Mouse (Mus musculus) forebrain, embryonic 15.5 days (tissue): Measurements from ENCODE around the gene Arhgap9. TPM values are rescaled to one million over a fixed set of nuclear protein-coding genes. Genes with fewer than 3 reads are reported as not detected.

Experiments used
- ATAC-seq: fragments of 200-750 bp; cut with Nextera tagmentation; replicated peaks from 2 replicates; pipeline ENCODE4 v1.8.0; 2017; ENCODE audit warnings: mild to moderate bottlenecking, moderate TSS enrichment, moderate library complexity
- H3K27ac ChIP-seq: fragments of 300-500 bp; sonication (generic); replicated peaks from 2 replicates; pipeline ENCODE4 v1.5.1; 2015; ENCODE audit warnings: mild to moderate bottlenecking, inconsistent platforms
- H3K27me3 ChIP-seq: fragments of 300-500 bp; sonication (generic); 2 replicates; pipeline ENCODE4 v1.6.1; 2015; ENCODE audit warnings: inconsistent platforms
- H3K36me3 ChIP-seq: fragments of 300-500 bp; sonication (generic); 2 replicates; pipeline ENCODE4 v1.6.1; 2015; ENCODE audit warnings: mild to moderate bottlenecking, inconsistent platforms
- H3K4me1 ChIP-seq: fragments of 300-500 bp; sonication (generic); 2 replicates; pipeline ENCODE4 v1.6.1; 2015; ENCODE audit warnings: inconsistent platforms
- H3K4me2 ChIP-seq: fragments of 300-500 bp; sonication (generic); replicated peaks from 2 replicates; pipeline ENCODE4 v1.6.1; 2015; ENCODE audit warnings: mild to moderate bottlenecking, inconsistent platforms
- H3K4me3 ChIP-seq: fragments of 300-500 bp; sonication (generic); 2 replicates; pipeline ENCODE4 v1.5.1; 2015; ENCODE audit warnings: mild to moderate bottlenecking, inconsistent platforms
- H3K9ac ChIP-seq: fragments of 300-500 bp; sonication (generic); replicated peaks from 2 replicates; pipeline ENCODE4 v1.6.1; 2015; ENCODE audit warnings: mild to moderate bottlenecking, inconsistent platforms
- H3K9me3 ChIP-seq: fragments of 300-500 bp; sonication (generic); 2 replicates; pipeline ENCODE4 v1.6.1; 2016; ENCODE audit warnings: inconsistent platforms
- WGBS: fragments of 180-500 bp; shearing (Covaris S2); methylation state at CpG from one replicate; pipeline ENCODE4 v1.1.7; 2015; ENCODE audit warnings: mixed read lengths; 5-methylcytosine and 5-hydroxymethylcytosine counted together
- polyA plus RNA-seq: library from polyadenylated mRNA; unstranded; fragments of >200 nt; fragmentation: Nextera tagmentation; extraction: Ambion mirVana; gene quantifications from 2 replicates; pipeline ENCODE4 v1.2.1, GENCODE M21; 2015

Arhgap9 gene
- polyA plus RNA-seq: 0.62 and 1.1 TPM in 2 replicates

- Histone ChIP-seq H3K4me1 (peaks cover 9% of the 10 kb centered on the region), H3K4me2 (no peak within 1 kb of the TSS), H3K36me3 (no peaks in the 10 kb centered on the region), H3K27ac (no peak within 1 kb of the TSS), H3K9me3 (no peaks in the 10 kb centered on the region), H3K9ac (no peak within 1 kb of the TSS), H3K4me3 (no peak within 1 kb of the TSS), H3K27me3 (peaks cover 31% of the 10 kb centered on the region)
- no peak for ATAC-seq
- WGBS: 62% methylated on average over 3 of the region's 3 CpGs
Measured at GRCm38 (mm10) chr10:127321621-127322020, at the start of gene Arhgap9. Gene Arhgap9 (plus strand): TSS chr10:127321964.

DNA sequence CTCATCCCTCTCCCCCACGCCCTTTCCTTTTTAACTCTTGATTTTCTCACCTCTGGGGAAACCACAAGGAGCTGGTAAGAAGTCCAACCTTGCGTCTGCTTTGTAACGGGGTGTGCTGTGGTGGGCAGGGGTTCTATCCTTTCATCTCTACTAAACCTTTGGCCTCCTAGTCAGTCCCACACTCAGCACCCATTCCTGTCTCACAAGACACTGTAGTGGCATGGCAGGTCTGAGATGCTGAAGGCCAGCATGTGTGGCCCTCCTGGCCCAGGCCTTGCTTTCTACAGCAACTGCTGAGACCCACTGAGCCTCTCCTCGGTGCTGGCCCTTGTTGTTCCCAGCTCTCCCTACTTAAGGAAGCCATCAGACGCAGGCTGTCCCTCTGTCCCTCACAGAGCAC lies 49.4 kb upstream of the Arhgap9 start:
- peaks cover 27% of the 10 kb centered on the region for H3K4me1 ChIP-seq
- H3K27me3 ChIP-seq: no peaks in the 10 kb centered on the region
- no peak overlapping the region for H3K9ac ChIP-seq
- WGBS: 86% methylated on average over 5 of the region's 5 CpGs
- peaks cover 78% of the 10 kb centered on the region for H3K36me3 ChIP-seq
- H3K4me2 ChIP-seq: no peak overlapping the region
- no peaks in the 10 kb centered on the region for H3K9me3 ChIP-seq
- no peak overlapping the region for H3K4me3 ChIP-seq
- no peak for ATAC-seq
- H3K27ac ChIP-seq: no peak overlapping the region

DNA sequence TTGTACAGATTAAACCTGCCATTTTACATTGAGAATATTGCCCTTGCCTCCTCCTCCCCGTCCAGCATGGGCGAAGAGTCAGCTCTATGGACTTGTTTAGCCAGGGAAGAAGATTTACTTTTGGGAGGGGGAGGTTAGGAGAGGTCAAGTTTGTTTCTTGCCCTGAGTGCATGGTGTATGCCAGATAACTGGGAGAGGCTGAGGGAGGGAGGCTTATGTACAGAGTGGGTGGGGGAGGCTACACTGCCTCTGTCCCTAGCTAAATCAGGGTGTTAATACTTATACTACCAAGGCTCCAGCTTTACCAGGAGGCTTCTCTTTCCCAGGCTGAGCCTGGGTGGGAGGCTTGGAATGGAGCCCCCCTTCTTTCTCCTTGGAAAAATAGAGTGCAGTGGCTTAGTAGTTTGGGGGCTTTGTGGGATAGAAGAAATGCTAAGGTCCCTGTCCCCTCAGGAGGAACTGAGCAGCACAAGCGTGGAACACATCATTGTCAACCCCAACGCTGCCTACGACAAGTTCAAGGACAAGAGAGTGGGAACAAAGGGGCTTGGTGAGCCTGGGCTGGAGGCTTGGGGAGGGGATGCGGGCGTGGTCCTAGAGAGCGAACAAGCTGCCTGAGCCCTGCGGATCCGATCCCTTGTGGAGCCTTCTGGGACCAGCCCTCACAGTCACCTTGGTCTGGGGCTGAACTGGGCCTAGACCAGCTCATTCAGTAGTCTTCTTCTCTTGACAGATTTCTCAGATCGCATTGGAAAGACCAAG lies 47.3 kb upstream of the Arhgap9 start:
- Histone ChIP-seq H3K4me2 (no peak overlapping the region), H3K27ac (no peak overlapping the region), H3K27me3 (no peaks in the 10 kb centered on the region), H3K9me3 (no peaks in the 10 kb centered on the region), H3K36me3 (peaks cover 86% of the 10 kb centered on the region), H3K9ac (no peak overlapping the region), H3K4me3 (no peak overlapping the region), H3K4me1 (peaks cover 7% of the 10 kb centered on the region; the same call in 1 of the 2 replicates)
- 88% methylated on average over 11 of the region's 11 CpGs for WGBS
- no peak for ATAC-seq

- no peak overlapping the region for H3K9ac ChIP-seq
- H3K4me1 ChIP-seq: no peaks in the 10 kb centered on the region
- no peaks in the 10 kb centered on the region for H3K9me3 ChIP-seq
- peaks cover 95% of the 10 kb centered on the region for H3K36me3 ChIP-seq
- no peaks in the 10 kb centered on the region for H3K27me3 ChIP-seq
- H3K27ac ChIP-seq: no peak overlapping the region
- H3K4me2 ChIP-seq: no peak overlapping the region
- 93% methylated on average over 2 of the region's 2 CpGs for WGBS
- no peak for ATAC-seq
- H3K4me3 ChIP-seq: no peak overlapping the region
Measured at GRCm38 (mm10) chr10:127279730-127280129, 42.0 kb upstream of the Arhgap9 start.

GRCm38 (mm10) chr10:127281316-127281715 lies 40.4 kb upstream of the Arhgap9 start:
- Histone ChIP-seq H3K4me2 (no peak overlapping the region), H3K27me3 (no peaks in the 10 kb centered on the region), H3K36me3 (peaks cover 91% of the 10 kb centered on the region), H3K4me1 (peaks cover 8% of the 10 kb centered on the region), H3K9ac (no peak overlapping the region), H3K9me3 (no peaks in the 10 kb centered on the region), H3K27ac (no peak overlapping the region), H3K4me3 (no peak overlapping the region)
- WGBS: 83% methylated on average over 8 of the region's 8 CpGs
- ATAC-seq: no peak

DNA sequence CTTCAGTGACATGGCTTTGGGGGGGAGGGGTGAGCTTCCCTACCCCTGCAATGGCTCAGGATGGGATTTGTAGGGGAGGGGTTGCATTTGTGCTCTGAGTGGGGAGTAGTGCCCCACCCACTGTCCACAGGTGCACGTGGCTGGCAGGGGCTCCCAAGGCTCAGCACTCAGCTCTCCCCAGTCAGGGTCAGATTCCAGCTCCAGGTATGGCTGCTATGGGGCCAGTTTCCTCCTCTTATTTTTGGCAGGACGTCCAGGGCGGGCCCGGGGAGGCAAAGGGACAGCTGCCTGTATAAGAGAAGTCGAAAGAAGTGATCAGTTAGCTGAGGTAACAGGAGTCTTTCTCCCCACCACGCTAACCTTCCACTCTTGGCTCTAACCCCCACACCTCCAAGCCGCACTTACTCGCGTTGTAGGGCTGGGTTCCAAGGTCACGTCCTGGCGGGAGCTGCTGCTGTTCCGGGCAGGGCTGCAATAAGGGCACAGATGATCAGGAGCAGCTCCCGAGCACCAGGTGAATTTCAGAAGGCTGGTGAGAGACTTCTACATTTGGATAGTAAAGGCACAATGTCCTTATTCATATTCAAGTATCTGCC lies 39.0 kb upstream of the Arhgap9 start:
- Histone ChIP-seq H3K9ac (no peak overlapping the region), H3K27ac (no peak overlapping the region), H3K36me3 (peaks cover 80% of the 10 kb centered on the region), H3K4me3 (no peak overlapping the region), H3K9me3 (no peaks in the 10 kb centered on the region), H3K4me1 (peaks cover 22% of the 10 kb centered on the region), H3K27me3 (no peaks in the 10 kb centered on the region), H3K4me2 (no peak overlapping the region)
- 85% methylated on average over 13 of the region's 13 CpGs for WGBS
- no peak for ATAC-seq

- Histone ChIP-seq H3K9ac (no peak overlapping the region), H3K4me1 (peaks cover 27% of the 10 kb centered on the region)
- 86% methylated on average over 7 of the region's 7 CpGs for WGBS
Measured at GRCm38 (mm10) chr10:127284105-127284622, 37.6 kb upstream of the Arhgap9 start.

GRCm38 (mm10) chr10:127284724-127285500 lies 36.9 kb upstream of the Arhgap9 start:
- Histone ChIP-seq H3K4me1 (peaks cover 35% of the 10 kb centered on the region), H3K9me3 (no peaks in the 10 kb centered on the region), H3K27me3 (no peaks in the 10 kb centered on the region), H3K9ac (no peak overlapping the region), H3K4me2 (no peak overlapping the region), H3K4me3 (no peak overlapping the region), H3K27ac (no peak overlapping the region), H3K36me3 (peaks cover 61% of the 10 kb centered on the region)
- 73% methylated on average over 10 of the region's 11 CpGs for WGBS
- ATAC-seq: no peak

More at GRCm38 (mm10) chr10:127284105-127284622, 37.6 kb upstream of the Arhgap9 start:
- H3K27ac ChIP-seq: no peak overlapping the region
- no peak overlapping the region for H3K4me2 ChIP-seq
- H3K27me3 ChIP-seq: no peaks in the 10 kb centered on the region
- no peak overlapping the region for H3K4me3 ChIP-seq
- H3K36me3 ChIP-seq: peaks cover 67% of the 10 kb centered on the region
- H3K9me3 ChIP-seq: no peaks in the 10 kb centered on the region
- ATAC-seq: no peak

DNA sequence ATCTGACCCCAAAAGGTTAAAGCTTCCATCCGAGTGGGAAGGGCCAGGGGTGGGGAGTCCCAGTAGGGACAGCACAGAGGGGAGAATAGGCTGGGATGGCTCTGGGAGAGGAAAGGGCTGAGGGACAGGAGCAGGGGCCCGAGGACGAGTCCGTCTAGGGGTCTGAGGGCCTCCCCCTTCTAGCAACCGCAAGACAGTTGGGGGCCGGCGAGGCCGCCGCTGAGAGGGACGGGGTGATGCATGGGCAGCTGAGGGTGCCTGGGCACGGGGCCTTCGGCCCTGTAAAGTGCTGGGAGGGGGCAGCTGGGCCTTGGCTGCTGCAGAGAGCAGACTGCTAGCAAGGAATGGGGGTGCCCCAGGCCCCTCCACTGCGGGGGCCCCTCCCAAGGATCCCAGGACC lies 36.1 kb upstream of the Arhgap9 start:
- peaks cover 54% of the 10 kb centered on the region for H3K36me3 ChIP-seq
- WGBS: 71% methylated on average over 11 of the region's 13 CpGs

GRCm38 (mm10) chr10:127286194-127286593 lies 35.6 kb upstream of the Arhgap9 start:
- H3K27ac ChIP-seq: no peak overlapping the region
- H3K9ac ChIP-seq: 0 out of 2 replicates have a peak overlapping the region, but pooled peaks have one; percentile 22
- no peak for ATAC-seq
- H3K4me2 ChIP-seq: peak overlapping the region; percentile 91; the same call in 1 of the 2 replicates
- no peaks in the 10 kb centered on the region for H3K9me3 ChIP-seq
- peaks cover 40% of the 10 kb centered on the region for H3K4me1 ChIP-seq
- H3K4me3 ChIP-seq: no peak overlapping the region
- 74% methylated on average over 7 of the region's 7 CpGs for WGBS
- H3K36me3 ChIP-seq: peaks cover 49% of the 10 kb centered on the region
- H3K27me3 ChIP-seq: no peaks in the 10 kb centered on the region

More for the DNA sequence above, 36.1 kb upstream of the Arhgap9 start:
- no peak overlapping the region for H3K27ac ChIP-seq
- peaks cover 37% of the 10 kb centered on the region for H3K4me1 ChIP-seq
- no peaks in the 10 kb centered on the region for H3K9me3 ChIP-seq
- no peaks in the 10 kb centered on the region for H3K27me3 ChIP-seq
- no peak for ATAC-seq
- H3K4me2 ChIP-seq: no peak overlapping the region
- no peak overlapping the region for H3K9ac ChIP-seq
- no peak overlapping the region for H3K4me3 ChIP-seq

- Histone ChIP-seq H3K4me1 (peaks cover 46% of the 10 kb centered on the region), H3K4me3 (peak overlapping the region; percentile 65)
- ATAC-seq: no peak
Measured at GRCm38 (mm10) chr10:127286730-127287129, 35.0 kb upstream of the Arhgap9 start.

More at GRCm38 (mm10) chr10:127286730-127287129, 35.0 kb upstream of the Arhgap9 start:
- 50% methylated on average over 7 of the region's 7 CpGs for WGBS
- peak overlapping the region; percentile 97; the same call in 1 of the 2 replicates for H3K27ac ChIP-seq
- no peaks in the 10 kb centered on the region for H3K27me3 ChIP-seq
- H3K4me2 ChIP-seq: peak overlapping the region; percentile 91
- H3K9ac ChIP-seq: 0 out of 2 replicates have a peak overlapping the region, but pooled peaks have one; percentile 22
- H3K36me3 ChIP-seq: peaks cover 44% of the 10 kb centered on the region
- H3K9me3 ChIP-seq: no peaks in the 10 kb centered on the region
